Mouse (Mus musculus): Measurements from ENCODE around the gene Ophn1. TPM values are rescaled to one million over a fixed set of nuclear protein-coding genes. Genes with fewer than 3 reads are reported as not detected.

Gene Ophn1
- polyA plus RNA-seq, 1 experiment from 2014 or later, result 12.6 TPM

DNA sequence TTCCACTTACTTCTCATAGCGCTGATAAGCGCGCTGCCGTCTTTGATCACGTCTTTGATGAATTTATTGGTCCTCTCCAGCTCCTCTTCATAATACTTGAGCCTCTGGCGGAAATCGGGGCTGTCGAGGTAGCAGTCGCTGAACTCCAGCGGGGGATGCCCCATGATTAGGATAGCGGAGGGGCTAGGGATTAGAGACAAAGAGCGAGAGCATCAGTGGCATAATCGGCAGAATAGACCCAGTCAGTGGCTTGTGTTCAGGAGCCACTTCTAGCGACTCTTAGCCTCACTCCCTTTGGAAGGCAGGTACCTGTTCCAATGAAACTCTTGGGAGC is 786 bp downstream of the Ophn1 start:
- 5% methylated on average over 14 of the region's 14 CpGs for WGBS
- Histone ChIP-seq H3K9me3 (replicated peaks; ENCODE audit: control insufficient read depth, low read length) (no peaks in the 10 kb centered on the region), H3K27me3 (ENCODE audit: control insufficient read depth, insufficient read depth, low read length) (no peaks in the 10 kb centered on the region; the same call in 1 of the 2 replicates), H3K36me3 (ENCODE audit: control insufficient read depth, insufficient read depth, low read length) (no peaks in the 10 kb centered on the region), H3K4me1 (ENCODE audit: control insufficient read depth, insufficient read depth, low read length) (no peaks in the 10 kb centered on the region), H3K9ac (ENCODE audit: low read length) (peak overlapping the region; percentile 68), H3K4me3 (replicated peaks; ENCODE audit: low read length) (peak overlapping the region; percentile 58), H3K27ac (ENCODE audit: low read length) (peak overlapping the region; percentile 69; the same call in 1 of the 2 replicates), H3K4me2 (ENCODE audit: low read depth, low read length) (peak overlapping the region; percentile 59)
- ATAC-seq (ENCODE audit: insufficient read depth, low FRiP score), result no peak

DNA sequence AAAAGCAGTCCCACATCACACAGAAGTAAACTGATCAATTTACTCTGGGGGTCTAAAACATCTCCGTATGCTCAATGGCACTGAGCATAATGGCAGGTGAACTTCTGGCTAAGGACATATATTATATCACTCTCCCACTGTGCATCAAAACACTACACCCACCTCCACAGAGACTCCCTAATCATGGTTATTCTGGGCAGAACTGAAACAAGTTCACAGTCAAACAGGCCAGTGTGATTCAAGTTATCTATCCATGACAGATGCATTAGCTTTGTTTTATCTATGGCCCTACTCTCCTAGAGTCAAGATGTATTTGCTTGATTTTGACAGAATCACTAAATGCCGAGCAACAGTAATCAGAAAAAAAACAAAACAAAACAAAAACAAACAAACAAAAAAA is 8.8 kb downstream of the Ophn1 start:
- 85% methylated on average over 2 of the region's 2 CpGs for WGBS
- Histone ChIP-seq H3K4me3 (replicated peaks; ENCODE audit: low read length) (no peak overlapping the region), H3K9me3 (replicated peaks; ENCODE audit: control insufficient read depth, low read length) (no peaks in the 10 kb centered on the region), H3K9ac (ENCODE audit: low read length) (no peak overlapping the region), H3K4me1 (ENCODE audit: control insufficient read depth, insufficient read depth, low read length) (no peaks in the 10 kb centered on the region), H3K36me3 (ENCODE audit: control insufficient read depth, insufficient read depth, low read length) (no peaks in the 10 kb centered on the region), H3K27ac (ENCODE audit: low read length) (no peak overlapping the region), H3K27me3 (ENCODE audit: control insufficient read depth, insufficient read depth, low read length) (no peaks in the 10 kb centered on the region), H3K4me2 (ENCODE audit: low read depth, low read length) (no peak overlapping the region)
- no peak for ATAC-seq (ENCODE audit: insufficient read depth, low FRiP score)

DNA sequence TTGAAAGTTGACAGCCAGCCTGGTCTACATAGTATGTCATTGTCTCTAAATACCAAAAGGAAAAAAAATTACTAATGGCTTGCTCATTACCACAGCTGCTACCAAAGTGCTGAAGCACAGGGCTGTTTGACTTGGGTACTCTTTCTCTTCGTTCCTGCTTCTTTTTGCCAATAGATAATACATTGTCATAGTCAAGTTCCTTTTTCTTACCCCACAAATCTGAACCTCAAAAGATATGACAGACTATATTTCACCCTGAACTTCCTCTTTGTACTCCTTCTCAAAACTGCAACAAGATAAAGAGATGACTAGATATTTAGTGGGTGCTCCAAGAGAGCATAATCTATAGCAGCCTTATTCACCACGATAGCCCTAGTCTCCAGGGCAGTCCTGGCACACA is 9.7 kb downstream of the Ophn1 start:
- ATAC-seq (ENCODE audit: insufficient read depth, low FRiP score), result no peak
- Histone ChIP-seq H3K27ac (ENCODE audit: low read length) (no peak overlapping the region), H3K4me2 (ENCODE audit: low read depth, low read length) (no peak overlapping the region), H3K4me1 (ENCODE audit: control insufficient read depth, insufficient read depth, low read length) (no peaks in the 10 kb centered on the region), H3K9ac (ENCODE audit: low read length) (no peak overlapping the region), H3K27me3 (ENCODE audit: control insufficient read depth, insufficient read depth, low read length) (no peaks in the 10 kb centered on the region), H3K4me3 (replicated peaks; ENCODE audit: low read length) (no peak overlapping the region), H3K9me3 (replicated peaks; ENCODE audit: control insufficient read depth, low read length) (no peaks in the 10 kb centered on the region), H3K36me3 (ENCODE audit: control insufficient read depth, insufficient read depth, low read length) (no peaks in the 10 kb centered on the region)
- 85% methylated on average over 2 of the region's 2 CpGs for WGBS

DNA sequence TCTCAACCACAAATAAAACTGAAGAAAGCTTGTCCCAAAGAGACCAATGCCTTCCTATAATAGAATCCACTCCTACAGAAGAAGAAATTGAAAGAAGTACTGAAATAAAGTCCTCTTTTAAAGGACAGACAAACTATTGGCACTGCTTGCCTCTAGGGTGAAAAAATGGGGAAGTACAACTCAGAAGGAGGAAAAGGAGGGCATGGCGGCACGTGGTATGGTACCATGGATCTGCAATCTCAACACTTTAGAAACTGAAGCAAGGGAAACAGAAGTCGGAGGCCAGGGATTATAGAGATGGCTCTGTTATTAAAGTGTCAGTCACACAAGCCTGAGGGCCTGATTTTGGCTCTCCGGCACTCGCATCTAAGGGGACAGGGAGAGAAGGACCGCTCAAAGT is 10.5 kb downstream of the Ophn1 start:
- Histone ChIP-seq H3K4me1 (ENCODE audit: control insufficient read depth, insufficient read depth, low read length) (no peaks in the 10 kb centered on the region), H3K4me2 (ENCODE audit: low read depth, low read length) (no peak overlapping the region), H3K27ac (ENCODE audit: low read length) (no peak overlapping the region), H3K9ac (ENCODE audit: low read length) (no peak overlapping the region), H3K4me3 (replicated peaks; ENCODE audit: low read length) (no peak overlapping the region), H3K36me3 (ENCODE audit: control insufficient read depth, insufficient read depth, low read length) (no peaks in the 10 kb centered on the region), H3K9me3 (replicated peaks; ENCODE audit: control insufficient read depth, low read length) (no peaks in the 10 kb centered on the region), H3K27me3 (ENCODE audit: control insufficient read depth, insufficient read depth, low read length) (no peaks in the 10 kb centered on the region)
- 88% methylated on average over 6 of the region's 6 CpGs for WGBS
- no peak for ATAC-seq (ENCODE audit: insufficient read depth, low FRiP score)

DNA sequence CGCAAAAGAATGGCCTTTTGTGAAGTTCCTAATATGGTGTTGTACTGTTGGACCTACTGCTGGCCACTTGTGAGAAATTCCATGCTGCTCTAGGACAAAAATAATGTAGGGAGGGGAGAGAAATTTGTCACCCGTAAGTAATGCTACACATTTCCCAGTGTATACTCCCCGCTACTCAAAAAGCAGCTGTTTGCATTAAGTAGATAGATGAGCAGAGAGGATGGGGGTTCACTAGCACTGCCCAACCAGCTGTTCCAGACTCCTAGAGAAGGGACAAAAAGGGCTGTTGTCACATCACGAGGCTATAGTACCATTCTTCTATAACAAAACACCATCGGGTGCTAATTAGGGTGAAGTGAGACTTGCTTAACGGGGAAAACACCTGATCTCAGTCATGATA is 15.7 kb downstream of the Ophn1 start:
- H3K36me3 ChIP-seq (ENCODE audit: control insufficient read depth, insufficient read depth, low read length), result no peaks in the 10 kb centered on the region
- no peak overlapping the region for H3K4me2 ChIP-seq (ENCODE audit: low read depth, low read length)
- no peak for ATAC-seq (ENCODE audit: insufficient read depth, low FRiP score)
- 62% methylated on average over 6 of the region's 6 CpGs for WGBS
- no peaks in the 10 kb centered on the region for H3K9me3 ChIP-seq (replicated peaks; ENCODE audit: control insufficient read depth, low read length)
- H3K27me3 ChIP-seq (ENCODE audit: control insufficient read depth, insufficient read depth, low read length), result no peaks in the 10 kb centered on the region
- H3K27ac ChIP-seq (ENCODE audit: low read length), result no peak overlapping the region
- no peak overlapping the region for H3K9ac ChIP-seq (ENCODE audit: low read length)
- no peaks in the 10 kb centered on the region for H3K4me1 ChIP-seq (ENCODE audit: control insufficient read depth, insufficient read depth, low read length)
- no peak overlapping the region for H3K4me3 ChIP-seq (replicated peaks; ENCODE audit: low read length)

DNA sequence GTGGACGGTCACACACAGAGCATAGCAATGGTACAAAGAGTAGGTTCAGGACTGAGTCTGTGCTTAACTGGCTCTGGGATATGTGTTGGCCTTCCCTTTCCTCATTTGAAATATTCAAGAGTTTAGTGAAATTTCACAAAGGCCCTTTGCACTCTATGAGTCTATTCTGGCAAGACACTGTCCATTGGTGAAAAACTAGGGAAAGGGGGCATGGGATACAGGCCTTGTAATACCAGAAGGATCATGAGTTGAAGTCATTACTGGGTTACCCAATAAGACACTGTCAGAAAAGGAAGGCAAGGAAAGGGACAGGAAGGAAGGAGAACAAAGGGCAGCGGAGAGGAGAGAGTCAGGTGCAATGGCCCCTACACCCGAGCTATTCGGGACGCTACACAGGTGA is 16.7 kb downstream of the Ophn1 start:
- ATAC-seq (ENCODE audit: insufficient read depth, low FRiP score), result no peak
- no peaks in the 10 kb centered on the region for H3K36me3 ChIP-seq (ENCODE audit: control insufficient read depth, insufficient read depth, low read length)
- WGBS, result 68% methylated on average over 5 of the region's 5 CpGs
- H3K9ac ChIP-seq (ENCODE audit: low read length), result no peak overlapping the region
- no peak overlapping the region for H3K27ac ChIP-seq (ENCODE audit: low read length)
- no peaks in the 10 kb centered on the region for H3K4me1 ChIP-seq (ENCODE audit: control insufficient read depth, insufficient read depth, low read length)
- H3K9me3 ChIP-seq (replicated peaks; ENCODE audit: control insufficient read depth, low read length), result no peaks in the 10 kb centered on the region
- no peaks in the 10 kb centered on the region; the same call in 1 of the 2 replicates for H3K27me3 ChIP-seq (ENCODE audit: control insufficient read depth, insufficient read depth, low read length)
- no peak overlapping the region for H3K4me3 ChIP-seq (replicated peaks; ENCODE audit: low read length)
- H3K4me2 ChIP-seq (ENCODE audit: low read depth, low read length), result no peak overlapping the region

DNA sequence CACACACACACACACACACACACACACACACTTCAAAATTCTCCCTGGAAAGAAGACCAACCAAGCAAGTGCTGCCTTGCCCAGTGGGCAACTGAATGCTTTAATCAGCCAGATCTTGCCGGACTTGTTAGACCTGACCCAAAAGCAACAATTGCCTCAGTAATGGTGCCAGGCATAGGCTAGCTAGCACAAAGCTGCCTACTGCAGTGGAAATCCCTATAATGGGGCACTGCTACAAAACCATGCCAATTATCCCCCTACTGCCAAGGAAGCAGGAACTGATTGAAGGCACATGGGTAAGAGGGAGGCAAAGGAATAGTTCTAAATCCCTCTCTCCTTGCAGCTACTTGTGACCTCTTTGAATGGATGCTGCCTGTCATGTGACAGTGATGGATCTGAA is 18.8 kb downstream of the Ophn1 start:
- Histone ChIP-seq H3K9ac (ENCODE audit: low read length) (no peak overlapping the region), H3K36me3 (ENCODE audit: control insufficient read depth, insufficient read depth, low read length) (no peaks in the 10 kb centered on the region), H3K4me1 (ENCODE audit: control insufficient read depth, insufficient read depth, low read length) (no peaks in the 10 kb centered on the region), H3K27me3 (ENCODE audit: control insufficient read depth, insufficient read depth, low read length) (peaks cover 3% of the 10 kb centered on the region; the same call in 1 of the 2 replicates), H3K4me2 (ENCODE audit: low read depth, low read length) (no peak overlapping the region), H3K9me3 (replicated peaks; ENCODE audit: control insufficient read depth, low read length) (no peaks in the 10 kb centered on the region), H3K27ac (ENCODE audit: low read length) (no peak overlapping the region), H3K4me3 (replicated peaks; ENCODE audit: low read length) (no peak overlapping the region)
- ATAC-seq (ENCODE audit: insufficient read depth, low FRiP score), result no peak
- 67% methylated on average over 1 of the region's 1 CpGs for WGBS

DNA sequence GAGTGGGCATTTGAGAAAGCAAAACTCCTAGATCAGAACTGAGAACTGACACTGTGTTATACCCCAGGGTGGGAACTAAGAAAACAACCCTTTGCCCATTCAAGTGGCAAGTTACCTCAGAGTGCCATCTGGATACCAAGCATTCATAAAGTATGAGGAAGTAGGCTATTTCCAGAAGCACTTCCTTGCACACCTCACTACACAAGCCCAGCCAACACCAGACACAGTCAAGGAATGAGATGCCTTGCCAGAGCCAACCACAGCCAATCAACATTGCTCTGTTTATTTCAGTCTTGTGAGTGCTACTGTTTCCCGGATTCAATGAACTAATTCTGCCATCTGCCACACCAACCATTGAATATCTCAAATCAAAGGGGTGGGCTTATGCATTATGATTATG is 20.3 kb downstream of the Ophn1 start:
- Histone ChIP-seq H3K36me3 (ENCODE audit: control insufficient read depth, insufficient read depth, low read length) (no peaks in the 10 kb centered on the region), H3K4me3 (replicated peaks; ENCODE audit: low read length) (no peak overlapping the region), H3K9ac (ENCODE audit: low read length) (no peak overlapping the region), H3K9me3 (replicated peaks; ENCODE audit: control insufficient read depth, low read length) (no peaks in the 10 kb centered on the region), H3K27me3 (ENCODE audit: control insufficient read depth, insufficient read depth, low read length) (peaks cover 3% of the 10 kb centered on the region; the same call in 1 of the 2 replicates), H3K4me1 (ENCODE audit: control insufficient read depth, insufficient read depth, low read length) (no peaks in the 10 kb centered on the region), H3K27ac (ENCODE audit: low read length) (no peak overlapping the region), H3K4me2 (ENCODE audit: low read depth, low read length) (no peak overlapping the region)
- WGBS, result 77% methylated on average over 1 of the region's 1 CpGs
- ATAC-seq (ENCODE audit: insufficient read depth, low FRiP score), result no peak

DNA sequence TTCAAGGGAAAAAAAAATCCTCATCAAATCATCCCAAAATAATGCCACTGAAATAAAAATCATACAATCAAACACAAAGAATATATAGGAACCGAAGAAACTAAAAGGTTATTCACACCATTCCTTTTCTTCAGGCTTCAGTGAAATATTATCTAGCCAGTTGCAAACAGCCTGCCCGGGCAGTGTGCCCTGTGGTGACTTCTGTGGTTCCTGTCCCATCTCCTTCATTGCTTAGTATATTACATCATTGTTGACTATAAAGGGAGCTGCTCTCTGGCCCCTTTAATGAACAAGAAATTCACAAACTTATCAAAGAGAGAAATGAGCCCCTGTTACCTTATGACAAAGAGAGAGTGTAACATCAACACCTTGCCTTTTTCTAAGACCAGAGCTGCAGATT is 21.1 kb downstream of the Ophn1 start:
- H3K27ac ChIP-seq (ENCODE audit: low read length), result no peak overlapping the region
- H3K4me1 ChIP-seq (ENCODE audit: control insufficient read depth, insufficient read depth, low read length), result no peaks in the 10 kb centered on the region
- ATAC-seq (ENCODE audit: insufficient read depth, low FRiP score), result no peak
- no peaks in the 10 kb centered on the region for H3K36me3 ChIP-seq (ENCODE audit: control insufficient read depth, insufficient read depth, low read length)
- 67% methylated on average over 2 of the region's 2 CpGs for WGBS
- H3K9ac ChIP-seq (ENCODE audit: low read length), result no peak overlapping the region
- peaks cover 3% of the 10 kb centered on the region; the same call in 1 of the 2 replicates for H3K27me3 ChIP-seq (ENCODE audit: control insufficient read depth, insufficient read depth, low read length)
- no peak overlapping the region for H3K4me2 ChIP-seq (ENCODE audit: low read depth, low read length)
- H3K9me3 ChIP-seq (replicated peaks; ENCODE audit: control insufficient read depth, low read length), result no peaks in the 10 kb centered on the region
- no peak overlapping the region for H3K4me3 ChIP-seq (replicated peaks; ENCODE audit: low read length)

DNA sequence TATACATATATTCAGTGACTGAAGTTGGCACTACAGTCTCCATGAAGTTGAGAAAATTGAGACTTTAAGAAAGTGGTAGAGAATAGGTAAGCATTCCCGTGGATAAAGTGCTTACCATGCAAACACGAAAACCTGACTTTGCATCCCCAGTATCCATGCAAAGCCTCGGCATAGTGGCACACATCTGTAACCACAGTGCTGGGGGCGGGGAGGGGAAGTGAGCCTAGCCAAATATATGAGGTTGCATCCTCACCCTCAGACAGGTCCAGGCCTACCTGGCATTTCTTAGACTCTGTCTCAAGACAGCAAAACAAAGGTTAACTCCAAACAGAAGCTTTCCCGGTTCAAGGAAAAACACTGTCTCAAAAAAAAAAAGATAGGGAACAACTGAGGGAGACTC is 21.7 kb downstream of the Ophn1 start:
- H3K36me3 ChIP-seq (ENCODE audit: control insufficient read depth, insufficient read depth, low read length), result no peaks in the 10 kb centered on the region
- no peaks in the 10 kb centered on the region for H3K4me1 ChIP-seq (ENCODE audit: control insufficient read depth, insufficient read depth, low read length)
- no peak overlapping the region for H3K9ac ChIP-seq (ENCODE audit: low read length)
- H3K9me3 ChIP-seq (replicated peaks; ENCODE audit: control insufficient read depth, low read length), result no peaks in the 10 kb centered on the region
- ATAC-seq (ENCODE audit: insufficient read depth, low FRiP score), result no peak
- H3K27me3 ChIP-seq (ENCODE audit: control insufficient read depth, insufficient read depth, low read length), result peaks cover 3% of the 10 kb centered on the region; the same call in 1 of the 2 replicates
- H3K4me3 ChIP-seq (replicated peaks; ENCODE audit: low read length), result no peak overlapping the region
- H3K27ac ChIP-seq (ENCODE audit: low read length), result no peak overlapping the region
- WGBS, result 71% methylated on average over 5 of the region's 5 CpGs
- no peak overlapping the region for H3K4me2 ChIP-seq (ENCODE audit: low read depth, low read length)
